In the genomic region with DNA sequence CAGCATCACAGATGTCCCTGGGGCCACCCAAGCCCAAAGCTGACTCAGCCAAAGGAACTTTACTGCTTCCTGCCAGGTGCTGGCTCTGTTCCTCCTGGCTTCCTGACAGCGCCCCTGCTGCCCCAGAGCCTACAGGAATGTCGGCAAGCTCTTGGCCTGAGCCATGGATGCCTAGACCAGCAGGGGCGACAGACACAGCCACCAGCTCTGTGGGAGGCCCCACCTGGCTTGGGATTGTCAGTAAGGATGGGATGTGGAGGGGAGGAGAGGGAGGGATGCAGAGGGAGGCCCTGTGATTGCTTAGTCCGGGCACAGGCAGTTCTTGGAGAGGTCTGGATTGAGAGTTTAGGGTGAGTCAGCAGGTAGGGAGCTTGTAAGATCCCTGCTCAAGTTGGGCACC, we compare ENCODE assay signal across 9 mouse cellular contexts. TPM values are rescaled to one million over a fixed set of nuclear protein-coding genes. Genes with fewer than 3 reads are reported as not detected.
DNase-seq lines count a peak whose midpoint lies in the region; ATAC-seq and TF ChIP-seq lines count a peak whose summit lies in the region.
"Had no signal": no experiment of that assay in that cellular context is flagged by ENCODE, and none has a peak within 500 bp of the region (broad histone marks: within the 10 kb centered on the region; RNA-seq: fewer than 3 reads in every experiment).

No protein-coding gene starts in this region.

- no peaks in the 10 kb centered on the region for H3K9me3 ChIP-seq in neural tube, embryonic 12.5 days
- H3K9me3 ChIP-seq in neural tube, embryonic 15.5 days (replicated peaks) = no peaks in the 10 kb centered on the region
- H3K9me3 ChIP-seq in forebrain, postnatal 0 days (ENCODE audit: low read length) = no peaks in the 10 kb centered on the region
- no peaks in the 10 kb centered on the region for H3K9me3 ChIP-seq in limb, embryonic 13.5 days

- 11% methylated on average over 4 of the region's 4 CpGs for WGBS in neural tube, embryonic 12.5 days
- WGBS in neural tube, embryonic 15.5 days = 13% methylated on average over 4 of the region's 4 CpGs
- WGBS in forebrain, postnatal 0 days = 10% methylated on average over 4 of the region's 4 CpGs
- 0% methylated on average over 4 of the region's 4 CpGs for WGBS in limb, embryonic 13.5 days

- H3K36me3 ChIP-seq in neural tube, embryonic 12.5 days = no peaks in the 10 kb centered on the region
- no peaks in the 10 kb centered on the region for H3K36me3 ChIP-seq in neural tube, embryonic 15.5 days
- H3K36me3 ChIP-seq in forebrain, postnatal 0 days (ENCODE audit: insufficient read depth) = no peaks in the 10 kb centered on the region
- H3K36me3 ChIP-seq in limb, embryonic 13.5 days = no peaks in the 10 kb centered on the region

- H3K27me3 ChIP-seq in neural tube, embryonic 12.5 days (replicated peaks) = peaks cover 7% of the 10 kb centered on the region; the same call in 1 of the 2 replicates
- H3K27me3 ChIP-seq in neural tube, embryonic 15.5 days (replicated peaks) = 0 out of 2 replicates have a peak, but pooled peaks cover 3% of the 10 kb centered on the region
- H3K27me3 ChIP-seq in forebrain, postnatal 0 days (ENCODE audit: insufficient read depth, low read length) = no peaks in the 10 kb centered on the region
- H3K27me3 ChIP-seq in limb, embryonic 13.5 days = no peaks in the 10 kb centered on the region; the same call in 1 of the 2 replicates

- peaks cover 7% of the 10 kb centered on the region; the same call in 1 of the 2 replicates for H3K4me1 ChIP-seq in neural tube, embryonic 12.5 days
- peaks cover 5% of the 10 kb centered on the region; the same call in 1 of the 2 replicates for H3K4me1 ChIP-seq in neural tube, embryonic 15.5 days
- H3K4me1 ChIP-seq in forebrain, postnatal 0 days (ENCODE audit: insufficient read depth) = no peaks in the 10 kb centered on the region
- peaks cover 16% of the 10 kb centered on the region for H3K4me1 ChIP-seq in limb, embryonic 13.5 days

- DNase-seq in adrenal gland, adult 2 months = peak; percentile 55
- no peak for DNase-seq in adrenal gland, adult 8-10 months
- DNase-seq in forebrain, postnatal 0 days = no peak
- no peak for DNase-seq in thymus, postnatal 10 days (ENCODE audit: low spot score in 2 of 2)

- H3K27ac ChIP-seq in neural tube, embryonic 12.5 days = no peak overlapping the region
- H3K27ac ChIP-seq in neural tube, embryonic 15.5 days (replicated peaks) = no peak overlapping the region
- H3K27ac ChIP-seq in forebrain, postnatal 0 days (ENCODE audit: low read depth, low read length) = no peak overlapping the region
- H3K27ac ChIP-seq in limb, embryonic 13.5 days = no peak overlapping the region; the same call in 1 of the 2 replicates

- H3K4me3 ChIP-seq in neural tube, embryonic 12.5 days = no peak overlapping the region
- no peak overlapping the region for H3K4me3 ChIP-seq in neural tube, embryonic 15.5 days (replicated peaks)
- H3K4me3 ChIP-seq in forebrain, postnatal 0 days (ENCODE audit: low read depth, low read length) = no peak overlapping the region
- no peak overlapping the region for H3K4me3 ChIP-seq in limb, embryonic 13.5 days
- H3K4me3 ChIP-seq: erythroblast, embryonic 14.5 days had no signal

- no peak for ATAC-seq in neural tube, embryonic 12.5 days (ENCODE audit: low FRiP score, low read depth)
- no peak for ATAC-seq in neural tube, embryonic 15.5 days (ENCODE audit: low FRiP score)
- ATAC-seq in forebrain, postnatal 0 days = peak; percentile 18; the same call in 1 of the 2 replicates
- peak; percentile 21 for ATAC-seq in limb, embryonic 13.5 days (ENCODE audit: low FRiP score, low read depth)
- no peak for ATAC-seq in monocyte, adult 5-6 weeks (replicated peaks; ENCODE audit: insufficient number of reproducible peaks, low FRiP score, low TSS enrichment, poor library complexity, severe bottlenecking)

- TF ChIP-seq CTCF in forebrain, postnatal 0 days (IDR thresholded peaks at IDR 0.05; ENCODE audit: low read depth) = peak; percentile 28; the same call in 1 of the 2 replicates

- H3K4me2 ChIP-seq in neural tube, embryonic 12.5 days (replicated peaks) = no peak overlapping the region
- H3K4me2 ChIP-seq in neural tube, embryonic 15.5 days = no peak overlapping the region
- H3K4me2 ChIP-seq in forebrain, postnatal 0 days (ENCODE audit: low read depth) = no peak overlapping the region
- H3K4me2 ChIP-seq in limb, embryonic 13.5 days (replicated peaks) = peak overlapping the region; percentile 25

- 0 out of 2 replicates have a peak overlapping the region, but pooled peaks have one; percentile 21 for H3K9ac ChIP-seq in neural tube, embryonic 12.5 days
- no peak overlapping the region for H3K9ac ChIP-seq in neural tube, embryonic 15.5 days (replicated peaks)
- H3K9ac ChIP-seq in forebrain, postnatal 0 days = no peak overlapping the region
- H3K9ac ChIP-seq in limb, embryonic 13.5 days = peak overlapping the region; percentile 43; the same call in 1 of the 2 replicates

RNA-seq across cellular contexts. Expression of a gene that starts 6.4 kb away (rescaled TPM):
- 10 to 100 TPM; 65.0 TPM for total RNA-seq in adrenal gland, adult 2 months (2021)
- polyA plus RNA-seq in adrenal gland, adult 2 months (2012; rRNA removed) = 52.5 and 58.3 TPM in 2 replicates
- 10 to 100 TPM; 48.5 to 68.7 (median 51.3) TPM for total RNA-seq in adrenal gland, adult 8-10 months (2022)
- polyA plus RNA-seq in neural tube, embryonic 12.5 days (2016; fragmentation: Nextera tagmentation; extraction: Ambion mirVana) = 142 and 145 TPM in 2 replicates
- polyA plus RNA-seq in neural tube, embryonic 15.5 days (2015; fragmentation: Nextera tagmentation; extraction: Ambion mirVana) = 162 and 163 TPM in 2 replicates
- 34.7 and 59.9 TPM in 2 replicates for total RNA-seq in forebrain, postnatal 0 days (2014; rRNA removed)
- 161 and 175 TPM in 2 replicates for polyA plus RNA-seq in forebrain, postnatal 0 days (2015; fragmentation: Nextera tagmentation; extraction: Ambion mirVana)
- 113 and 117 TPM in 2 replicates for polyA plus RNA-seq in limb, embryonic 13.5 days (2015; fragmentation: Nextera tagmentation; extraction: Ambion mirVana)
- total RNA-seq in monocyte, adult 5-6 weeks (2017) = 32.1 to 34.0 TPM (median 32.6 TPM) in 3 replicates

RNA-seq across cellular contexts. Expression of a gene that starts 12.4 kb away (rescaled TPM):
- under 1 TPM in 1 of 2 experiments, not detected in 1; 0.10 TPM for total RNA-seq in adrenal gland, adult 2 months (2021)
- polyA plus RNA-seq in adrenal gland, adult 2 months (2012; rRNA removed) = 0.12 and 0.26 TPM in 2 replicates
- not detected for total RNA-seq in adrenal gland, adult 8-10 months (2022)
- polyA plus RNA-seq in neural tube, embryonic 12.5 days (2016; fragmentation: Nextera tagmentation; extraction: Ambion mirVana) = 0.91 and 1.5 TPM in 2 replicates
- 3.0 and 3.3 TPM in 2 replicates for polyA plus RNA-seq in neural tube, embryonic 15.5 days (2015; fragmentation: Nextera tagmentation; extraction: Ambion mirVana)
- total RNA-seq in forebrain, postnatal 0 days (2014; rRNA removed) = 1.5 and 2.2 TPM in 2 replicates
- 2.4 and 3.6 TPM in 2 replicates for polyA plus RNA-seq in forebrain, postnatal 0 days (2015; fragmentation: Nextera tagmentation; extraction: Ambion mirVana)
- 0.39 and 0.45 TPM in 2 replicates for polyA plus RNA-seq in limb, embryonic 13.5 days (2015; fragmentation: Nextera tagmentation; extraction: Ambion mirVana)
- total RNA-seq in monocyte, adult 5-6 weeks (2017) = not detected in 3 replicates

RNA-seq across cellular contexts. Expression of a gene that starts 17.1 kb away (rescaled TPM):
- 1 to 10 TPM; 1.6 to 5.0 TPM for total RNA-seq in adrenal gland, adult 2 months (2021)
- polyA plus RNA-seq in adrenal gland, adult 2 months (2012; rRNA removed) = 10.0 and 12.9 TPM in 2 replicates
- total RNA-seq in adrenal gland, adult 8-10 months (2022) = 1 to 10 TPM; 4.2 to 4.7 (median 4.4) TPM
- polyA plus RNA-seq in neural tube, embryonic 12.5 days (2016; fragmentation: Nextera tagmentation; extraction: Ambion mirVana) = 24.8 and 26.4 TPM in 2 replicates
- polyA plus RNA-seq in neural tube, embryonic 15.5 days (2015; fragmentation: Nextera tagmentation; extraction: Ambion mirVana) = 17.6 and 18.6 TPM in 2 replicates
- 20.5 and 31.5 TPM in 2 replicates for total RNA-seq in forebrain, postnatal 0 days (2014; rRNA removed)
- polyA plus RNA-seq in forebrain, postnatal 0 days (2015; fragmentation: Nextera tagmentation; extraction: Ambion mirVana) = 9.4 and 9.8 TPM in 2 replicates
- polyA plus RNA-seq in limb, embryonic 13.5 days (2015; fragmentation: Nextera tagmentation; extraction: Ambion mirVana) = 2.9 and 4.3 TPM in 2 replicates
- total RNA-seq in monocyte, adult 5-6 weeks (2017) = not detected in 3 replicates

RNA-seq across cellular contexts. Expression of a gene that starts 17.1 kb away (rescaled TPM):
- 1,000 to 10,000 TPM; 1,392 to 1,465 TPM for total RNA-seq in adrenal gland, adult 2 months (2021)
- 4,067 and 4,322 TPM in 2 replicates for polyA plus RNA-seq in adrenal gland, adult 2 months (2012; rRNA removed)
- total RNA-seq in adrenal gland, adult 8-10 months (2022) = 1,000 to 10,000 TPM; 1,169 to 1,386 (median 1,259) TPM
- polyA plus RNA-seq in neural tube, embryonic 12.5 days (2016; fragmentation: Nextera tagmentation; extraction: Ambion mirVana) = 2,364 and 2,595 TPM in 2 replicates
- polyA plus RNA-seq in neural tube, embryonic 15.5 days (2015; fragmentation: Nextera tagmentation; extraction: Ambion mirVana) = 2,109 and 2,618 TPM in 2 replicates
- total RNA-seq in forebrain, postnatal 0 days (2014; rRNA removed) = 1,945 and 2,194 TPM in 2 replicates
- polyA plus RNA-seq in forebrain, postnatal 0 days (2015; fragmentation: Nextera tagmentation; extraction: Ambion mirVana) = 2,793 and 3,853 TPM in 2 replicates
- polyA plus RNA-seq in limb, embryonic 13.5 days (2015; fragmentation: Nextera tagmentation; extraction: Ambion mirVana) = 4,263 and 4,460 TPM in 2 replicates
- 1,371 to 1,607 TPM (median 1,447 TPM) in 3 replicates for total RNA-seq in monocyte, adult 5-6 weeks (2017)

RNA-seq across cellular contexts. Expression of a gene that starts 25.6 kb away (rescaled TPM):
- total RNA-seq in adrenal gland, adult 2 months (2021) = 10 to 100 TPM; 30.7 to 35.6 TPM
- polyA plus RNA-seq in adrenal gland, adult 2 months (2012; rRNA removed) = 100 and 105 TPM in 2 replicates
- total RNA-seq in adrenal gland, adult 8-10 months (2022) = 10 to 100 TPM; 35.7 to 54.1 (median 50.0) TPM
- polyA plus RNA-seq in neural tube, embryonic 12.5 days (2016; fragmentation: Nextera tagmentation; extraction: Ambion mirVana) = 59.3 and 62.6 TPM in 2 replicates
- 59.5 and 64.6 TPM in 2 replicates for polyA plus RNA-seq in neural tube, embryonic 15.5 days (2015; fragmentation: Nextera tagmentation; extraction: Ambion mirVana)
- total RNA-seq in forebrain, postnatal 0 days (2014; rRNA removed) = 57.2 and 68.1 TPM in 2 replicates
- polyA plus RNA-seq in forebrain, postnatal 0 days (2015; fragmentation: Nextera tagmentation; extraction: Ambion mirVana) = 52.7 and 63.9 TPM in 2 replicates
- polyA plus RNA-seq in limb, embryonic 13.5 days (2015; fragmentation: Nextera tagmentation; extraction: Ambion mirVana) = 52.8 and 57.8 TPM in 2 replicates
- total RNA-seq in monocyte, adult 5-6 weeks (2017) = 13.9 to 21.9 TPM (median 17.2 TPM) in 3 replicates

Comparison
In these comparisons a context has a peak if more than half of its experiments do, and no peak if none do; other contexts are left out.
1. H3K9ac ChIP-seq: peak in neural tube, embryonic 12.5 days (single experiment) and limb, embryonic 13.5 days (single experiment); none in neural tube, embryonic 15.5 days (single experiment) and forebrain, postnatal 0 days (single experiment).
2. ATAC-seq: peak in forebrain, postnatal 0 days (single experiment) and limb, embryonic 13.5 days (single experiment); none in neural tube, embryonic 12.5 days (single experiment), neural tube, embryonic 15.5 days (single experiment) and monocyte, adult 5-6 weeks (single experiment).